Mouse (Mus musculus): ENCODE measurements at regions not wholly inside any gene's neighbourhood (a gene's known extent, or its start where the extent isn't known, plus 50 kb on each side); places are given as distances from the start of the nearest gene placed in this dataset.

GRCm38 (mm10) chr4:12476717-12477116 lies 304.9 kb upstream of the Fam92a start:
- TF ChIP-seq CTCF (IDR thresholded peaks at IDR 0.05; ENCODE audit: control insufficient read depth, insufficient read depth, insufficient read length) = no peak
- TF ChIP-seq FOSL1 (IDR thresholded peaks at IDR 0.05; ENCODE audit: insufficient read depth, low read length, poor library complexity, severe bottlenecking) = no peak
- no peak for TF ChIP-seq USF1 (IDR thresholded peaks at IDR 0.05; ENCODE audit: low read depth)
- no peak for TF ChIP-seq MAX (IDR thresholded peaks at IDR 0.05)
- TF ChIP-seq CEBPB (IDR thresholded peaks at IDR 0.05; ENCODE audit: low read depth) = no peak
